Mouse (Mus musculus): ENCODE data around the gene Ubac2.

The Ubac2 gene

GRCm38 (mm10) chr14:121895316-121895715 is 16.9 kb downstream of the Ubac2 start:
- DNase-seq = no peak

- DNase-seq = no peak
Measured at GRCm38 (mm10) chr14:121896126-121897090, 18.0 kb downstream of the Ubac2 start.

- DNase-seq = no peak
Measured at GRCm38 (mm10) chr14:121897773-121898172, 19.4 kb downstream of the Ubac2 start.

GRCm38 (mm10) chr14:121898509-121898908 is 20.1 kb downstream of the Ubac2 start:
- no peak for DNase-seq

DNA sequence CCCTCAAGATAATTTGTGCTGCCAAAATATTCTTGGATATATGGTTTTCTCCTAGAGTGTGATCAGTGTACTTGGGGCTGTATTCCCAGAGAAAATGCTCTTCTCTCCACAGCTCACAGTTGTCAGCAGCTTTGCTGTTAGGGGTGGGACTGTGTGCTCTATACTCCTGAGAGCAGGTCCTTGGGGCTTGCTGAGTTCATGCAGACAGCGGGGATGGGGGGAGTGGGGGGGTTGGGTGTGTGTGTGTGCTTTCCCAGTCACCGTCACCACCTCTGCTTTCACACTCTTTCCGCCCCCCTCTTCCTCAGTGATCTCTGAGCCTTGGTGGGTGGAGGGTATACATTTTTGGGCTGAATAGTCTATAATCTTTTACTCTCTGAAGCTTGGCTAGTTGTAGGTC is 20.7 kb downstream of the Ubac2 start:
- DNase-seq = no peak

DNA sequence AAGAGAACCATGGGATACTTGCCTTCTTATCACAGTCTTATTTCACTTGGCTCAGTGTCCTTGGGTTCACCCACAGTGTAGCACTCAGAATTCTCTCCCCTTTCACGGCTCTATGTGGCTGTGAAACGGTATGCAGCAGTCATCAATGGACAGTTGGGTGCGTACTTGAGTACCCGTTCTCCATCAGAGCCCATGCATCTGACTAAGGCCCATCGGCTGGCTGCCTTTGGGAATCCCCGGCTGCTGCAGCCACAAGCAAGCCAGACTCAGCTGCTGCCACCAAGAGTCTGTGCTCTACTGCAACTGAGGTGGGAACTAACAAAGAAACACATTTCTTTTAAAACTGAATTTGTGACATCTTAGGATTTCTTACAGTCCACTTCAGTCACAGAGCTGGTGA is 23.1 kb downstream of the Ubac2 start:
- DNase-seq = no peak

DNA sequence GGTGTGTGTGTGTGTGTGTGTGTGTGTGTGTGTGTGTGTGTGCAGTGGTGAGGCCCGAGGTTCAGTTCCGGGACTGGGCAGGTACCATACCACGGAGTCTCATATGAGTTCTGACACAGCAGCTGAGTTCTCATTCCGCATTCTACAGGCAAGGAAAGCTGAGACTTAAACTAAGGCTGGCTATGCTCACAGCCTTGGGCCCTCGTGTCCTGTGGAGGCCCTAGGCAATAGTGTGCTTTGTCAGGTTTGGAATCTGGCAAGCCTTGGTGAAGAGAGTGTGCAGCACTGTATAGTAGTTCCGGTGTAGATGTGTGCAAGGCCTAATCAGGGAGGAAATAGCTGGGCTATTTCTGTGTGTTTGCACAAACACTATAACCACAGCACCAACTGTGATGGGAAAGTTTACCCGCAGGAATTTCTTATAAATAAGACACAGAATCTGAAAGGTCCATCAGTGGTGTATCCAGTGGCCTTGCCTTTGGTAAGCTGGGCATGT is 25.0 kb downstream of the Ubac2 start:
- DNase-seq = no peak

DNA sequence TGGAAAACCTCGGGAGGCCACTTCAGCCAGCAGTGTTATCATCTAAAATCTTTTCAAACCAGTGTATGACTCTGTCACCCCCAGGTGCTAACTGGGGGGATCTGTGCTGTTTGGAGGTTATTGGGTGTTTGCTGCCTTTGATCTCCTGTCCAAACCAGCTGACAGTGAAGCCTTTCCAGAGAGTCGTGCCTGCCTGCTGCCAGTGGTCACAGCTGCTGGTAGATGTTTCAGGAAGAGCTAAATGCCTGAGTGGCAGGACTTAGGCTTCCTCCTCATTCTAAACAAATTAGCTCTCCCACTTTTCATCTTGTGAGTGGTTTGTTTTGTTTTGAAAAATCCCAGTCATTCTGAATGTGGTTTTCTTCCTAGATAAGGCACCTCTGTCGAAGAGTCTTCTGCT is 26.3 kb downstream of the Ubac2 start:
- no peak for DNase-seq

GRCm38 (mm10) chr14:121906341-121906991 is 28.0 kb downstream of the Ubac2 start:
- no peak for DNase-seq

- no peak for DNase-seq
Measured at GRCm38 (mm10) chr14:121906992-121907681, 28.7 kb downstream of the Ubac2 start.

- DNase-seq = no peak
Measured at GRCm38 (mm10) chr14:121909868-121910267, 31.4 kb downstream of the Ubac2 start.

GRCm38 (mm10) chr14:121912501-121912900 is 34.1 kb downstream of the Ubac2 start:
- DNase-seq = no peak

DNA sequence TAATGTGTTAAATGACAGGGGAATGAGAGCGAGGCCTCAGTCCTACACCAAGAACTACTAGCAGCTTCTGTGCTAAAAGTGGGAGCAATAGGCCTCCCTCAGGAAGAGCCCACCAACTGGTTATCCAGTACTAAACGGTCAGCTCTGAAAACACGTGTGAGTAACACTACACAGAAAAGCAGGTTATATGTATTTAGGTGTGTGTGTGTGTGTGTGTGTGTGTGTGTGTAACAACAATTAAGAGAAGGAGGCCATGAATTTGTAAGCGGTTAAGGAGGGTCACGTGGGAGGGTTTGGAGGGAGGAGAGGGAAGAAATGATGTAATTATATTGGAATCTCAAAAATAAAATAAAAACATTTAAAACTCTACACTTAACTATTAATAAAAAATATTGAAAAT is 36.7 kb downstream of the Ubac2 start:
- DNase-seq = no peak

DNA sequence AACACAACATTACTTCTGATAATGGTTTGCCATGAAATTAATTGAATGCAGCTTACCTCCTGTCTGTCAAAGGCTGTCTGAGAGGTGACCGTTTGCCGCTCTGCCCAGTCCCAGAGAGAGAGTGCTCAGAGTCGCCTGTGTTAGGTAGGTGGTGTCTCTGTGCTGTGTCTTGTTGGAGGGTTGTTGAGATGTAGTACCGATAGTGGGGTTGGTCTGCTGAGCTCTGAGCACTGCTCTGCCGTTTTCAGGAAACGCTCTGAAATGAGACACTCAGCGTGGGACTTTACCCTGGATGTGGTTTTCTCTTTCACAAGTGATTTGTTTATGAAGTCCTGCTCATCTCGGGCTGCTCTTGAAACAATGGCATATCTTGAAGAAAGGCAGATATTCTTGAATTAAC is 37.2 kb downstream of the Ubac2 start, which contains the start of gene Gpr18:
Gpr18 (minus strand) TSS at position 161 of the 400 bp plus-strand sequence.
- DNase-seq = no peak

GRCm38 (mm10) chr14:121916311-121917094 is 38.1 kb downstream of the Ubac2 start:
- no peak for DNase-seq

- DNase-seq = no peak
Measured at GRCm38 (mm10) chr14:121918266-121918665, 39.8 kb downstream of the Ubac2 start.

DNA sequence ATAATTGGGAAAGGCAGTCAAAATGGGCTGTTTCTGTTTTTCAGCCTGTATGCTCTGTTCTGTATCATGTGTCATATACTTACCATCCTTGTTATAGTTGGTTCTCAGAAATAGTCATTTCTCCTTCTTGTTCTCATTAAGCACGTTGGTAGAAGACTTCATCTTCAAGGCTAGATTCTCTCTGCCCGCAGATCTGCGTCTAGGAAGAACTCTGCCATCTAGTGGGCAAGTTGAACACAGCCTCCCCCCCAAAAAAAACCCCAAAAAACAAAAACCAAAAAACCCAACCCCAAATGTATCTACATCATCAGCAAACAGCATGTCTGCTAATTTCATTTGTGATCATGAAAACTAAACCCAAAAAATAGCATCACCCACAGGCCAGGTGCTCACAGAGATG is 41.3 kb downstream of the Ubac2 start:
- no peak for DNase-seq

DNA sequence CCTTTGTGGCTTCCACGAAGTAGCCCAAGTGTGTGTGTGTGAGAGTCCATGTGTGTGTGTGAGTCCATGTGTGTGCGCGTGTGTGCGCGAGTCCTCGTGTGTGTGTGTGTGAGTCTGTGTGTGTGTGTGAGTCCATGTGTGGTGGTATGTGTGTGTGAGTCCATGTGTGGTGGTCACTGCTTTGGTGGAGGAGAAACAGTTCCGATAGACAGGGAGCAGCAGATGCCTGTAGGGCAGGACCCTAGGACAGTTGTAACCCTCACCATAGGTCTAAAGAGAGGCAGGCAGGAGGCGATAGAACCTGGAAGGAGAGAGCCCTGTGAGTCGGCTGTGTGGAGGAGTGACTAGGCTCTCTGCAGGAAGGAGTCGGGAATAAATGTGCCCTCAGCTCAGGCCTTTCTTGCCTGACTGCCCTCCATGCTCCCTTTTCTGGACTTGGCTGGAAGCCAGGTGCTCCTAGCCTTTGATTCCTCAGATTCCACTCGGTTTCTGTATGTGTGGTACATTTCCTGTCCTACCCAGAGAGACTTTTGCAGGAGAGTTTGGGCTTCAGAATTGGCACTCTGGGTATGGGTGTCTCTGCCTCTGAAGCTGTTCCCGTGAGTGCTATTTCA is 42.2 kb downstream of the Ubac2 start:
- no peak for DNase-seq

- DNase-seq = no peak
Measured at GRCm38 (mm10) chr14:121922016-121922415, 43.6 kb downstream of the Ubac2 start.

DNA sequence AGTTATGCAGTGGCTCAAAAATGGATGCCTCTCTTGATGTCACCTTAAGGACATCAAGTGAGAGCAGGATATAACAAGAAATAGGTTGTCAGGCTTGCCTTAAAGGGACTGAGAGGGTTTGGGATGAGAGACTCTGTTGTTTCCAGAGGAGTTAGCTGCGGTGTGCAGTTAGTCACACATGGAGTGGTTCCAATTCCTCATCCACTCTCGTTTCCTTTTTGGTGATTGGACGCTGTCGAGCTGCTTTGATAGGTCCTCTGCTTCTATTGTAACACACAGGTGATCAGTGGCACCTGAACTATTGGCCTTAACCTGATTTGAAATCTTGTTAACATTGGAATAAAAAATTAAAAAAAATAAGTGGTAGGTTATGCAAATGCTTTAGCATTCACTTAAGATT is 44.3 kb downstream of the Ubac2 start:
- DNase-seq = no peak

DNA sequence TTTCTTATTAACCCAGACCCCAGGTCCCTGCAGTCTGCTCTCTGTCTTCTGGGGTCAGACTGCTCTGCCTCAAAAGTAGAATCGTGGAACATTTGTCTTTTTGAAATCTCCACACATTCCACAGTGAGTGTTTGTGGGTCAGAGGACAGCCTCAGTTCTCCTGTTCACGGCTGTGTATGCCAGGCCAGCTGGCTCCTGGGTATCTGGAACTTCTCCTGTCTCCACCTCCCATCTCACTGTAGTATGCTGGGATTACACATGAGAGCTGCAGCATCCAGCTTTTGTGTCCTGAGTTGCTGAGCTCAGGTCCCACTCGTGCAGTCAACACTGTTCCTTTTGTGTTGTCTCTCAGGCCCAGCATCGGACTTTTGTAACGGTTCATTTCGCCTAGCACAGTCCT is 46.5 kb downstream of the Ubac2 start:
- DNase-seq = no peak

DNA sequence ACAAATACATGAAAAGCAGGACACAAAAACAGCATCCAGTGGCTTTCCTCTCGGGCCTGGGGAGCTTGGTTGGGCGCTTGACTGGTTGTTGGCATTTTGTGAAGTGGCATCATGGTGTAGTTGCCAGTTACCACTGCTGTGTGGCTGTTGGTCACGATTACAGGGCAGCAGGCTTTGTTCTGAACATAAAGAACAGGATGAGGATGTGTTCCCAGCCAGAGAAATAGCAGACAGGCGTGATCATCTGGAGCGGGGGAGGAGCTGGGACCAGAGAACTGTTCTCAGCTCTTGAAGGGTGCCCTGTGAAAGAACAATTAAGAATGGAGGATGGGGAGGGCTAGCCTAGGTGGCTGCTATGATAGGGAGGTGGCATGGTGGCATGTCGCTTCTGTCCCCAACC is 48.5 kb downstream of the Ubac2 start:
- no peak for DNase-seq
